Mouse (Mus musculus): ENCODE measurements around the gene Imp3. TPM values are rescaled to one million over a fixed set of nuclear protein-coding genes. Genes with fewer than 3 reads are reported as not detected.

The Imp3 gene
- polyA plus RNA-seq (2014; fragmentation: Illumina TruSeq; extraction: RNeasy Lipid Tissue Mini Kit (QIAGEN cat#74804); ENCODE audit: low read depth, low replicate concordance) = 73.5 TPM

DNA sequence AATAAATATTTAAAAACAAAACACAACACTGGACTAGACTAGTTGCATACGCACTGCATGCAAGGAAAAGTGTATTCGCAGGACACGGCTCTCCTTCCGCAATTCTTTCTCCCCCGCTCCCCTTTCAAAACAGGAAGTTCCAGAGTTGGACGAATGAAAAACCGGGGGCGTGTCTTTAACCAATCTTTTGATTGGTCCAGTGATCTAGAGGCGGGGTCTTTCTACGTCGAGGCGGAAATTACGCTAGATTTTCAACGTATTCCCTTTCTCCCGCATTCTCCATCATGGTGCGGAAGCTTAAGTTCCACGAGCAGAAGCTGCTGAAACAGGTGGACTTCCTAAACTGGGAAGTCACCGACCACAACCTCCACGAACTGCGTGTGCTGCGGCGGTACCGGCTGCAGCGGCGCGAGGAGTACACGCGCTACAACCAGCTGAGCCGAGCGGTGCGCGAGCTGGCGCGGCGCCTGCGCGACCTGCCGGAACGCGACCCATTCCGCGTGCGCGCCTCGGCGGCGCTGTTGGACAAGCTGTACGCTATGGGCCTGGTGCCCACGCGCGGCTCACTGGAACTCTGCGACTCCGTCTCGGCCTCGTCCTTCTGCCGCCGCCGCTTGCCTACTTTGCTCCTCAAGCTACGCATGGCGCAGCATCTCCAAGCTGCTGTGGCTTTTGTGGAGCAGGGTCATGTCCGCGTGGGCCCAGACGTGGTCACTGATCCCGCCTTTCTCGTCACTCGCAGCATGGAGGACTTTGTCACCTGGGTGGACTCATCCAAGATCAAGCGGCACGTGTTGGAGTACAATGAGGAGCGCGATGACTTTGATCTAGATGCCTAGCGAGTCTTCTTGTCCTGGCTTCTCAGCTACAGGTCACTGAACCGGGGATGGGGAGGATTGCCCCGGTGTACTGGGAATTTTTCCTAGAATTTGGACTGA, at the start of gene Imp3:
Gene Imp3 (plus strand): TSS at position 253 of the 938 bp plus-strand sequence.

DNA sequence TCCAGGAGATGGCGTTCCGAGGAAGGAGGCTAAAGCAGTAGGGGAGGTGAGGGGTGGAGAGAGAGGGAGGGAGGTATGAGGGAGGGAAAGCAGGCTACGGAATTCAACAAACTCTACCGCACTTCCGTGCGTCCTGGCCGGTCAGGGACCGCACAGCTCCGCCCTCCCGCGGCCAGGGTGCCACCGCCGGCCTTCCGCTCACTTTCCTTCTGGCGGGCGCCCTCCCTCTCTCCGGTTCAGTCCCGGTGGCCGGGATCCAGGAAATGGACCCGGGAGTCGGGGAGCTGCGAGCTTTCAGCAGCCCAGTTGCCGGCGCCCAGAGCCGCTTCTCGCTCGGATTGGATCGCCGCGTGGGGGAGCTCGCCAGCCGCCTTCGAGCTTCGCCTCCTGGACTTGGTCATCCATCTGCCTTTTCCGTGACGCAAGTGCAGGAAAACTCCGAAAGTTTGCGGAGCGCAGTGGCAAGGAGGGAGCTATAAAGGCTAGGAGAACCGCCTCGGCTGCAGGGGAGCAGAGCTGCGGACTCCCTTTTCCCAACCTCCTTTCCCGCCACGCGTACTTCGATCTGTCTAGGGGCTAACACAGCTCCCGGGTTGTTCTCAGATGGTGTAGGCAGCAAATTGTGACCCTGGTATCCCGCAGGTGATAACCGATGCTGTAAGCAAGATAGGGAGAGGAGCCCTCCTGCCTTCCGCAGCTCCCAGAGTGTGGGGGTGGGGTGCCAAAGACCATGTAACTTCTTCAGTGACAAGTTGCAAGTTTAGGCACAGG, 9.0 kb upstream of the Imp3 start, which contains the start of gene Snx33:
Gene Snx33 (minus strand): TSS at position 331 of the 771 bp plus-strand sequence.

DNA sequence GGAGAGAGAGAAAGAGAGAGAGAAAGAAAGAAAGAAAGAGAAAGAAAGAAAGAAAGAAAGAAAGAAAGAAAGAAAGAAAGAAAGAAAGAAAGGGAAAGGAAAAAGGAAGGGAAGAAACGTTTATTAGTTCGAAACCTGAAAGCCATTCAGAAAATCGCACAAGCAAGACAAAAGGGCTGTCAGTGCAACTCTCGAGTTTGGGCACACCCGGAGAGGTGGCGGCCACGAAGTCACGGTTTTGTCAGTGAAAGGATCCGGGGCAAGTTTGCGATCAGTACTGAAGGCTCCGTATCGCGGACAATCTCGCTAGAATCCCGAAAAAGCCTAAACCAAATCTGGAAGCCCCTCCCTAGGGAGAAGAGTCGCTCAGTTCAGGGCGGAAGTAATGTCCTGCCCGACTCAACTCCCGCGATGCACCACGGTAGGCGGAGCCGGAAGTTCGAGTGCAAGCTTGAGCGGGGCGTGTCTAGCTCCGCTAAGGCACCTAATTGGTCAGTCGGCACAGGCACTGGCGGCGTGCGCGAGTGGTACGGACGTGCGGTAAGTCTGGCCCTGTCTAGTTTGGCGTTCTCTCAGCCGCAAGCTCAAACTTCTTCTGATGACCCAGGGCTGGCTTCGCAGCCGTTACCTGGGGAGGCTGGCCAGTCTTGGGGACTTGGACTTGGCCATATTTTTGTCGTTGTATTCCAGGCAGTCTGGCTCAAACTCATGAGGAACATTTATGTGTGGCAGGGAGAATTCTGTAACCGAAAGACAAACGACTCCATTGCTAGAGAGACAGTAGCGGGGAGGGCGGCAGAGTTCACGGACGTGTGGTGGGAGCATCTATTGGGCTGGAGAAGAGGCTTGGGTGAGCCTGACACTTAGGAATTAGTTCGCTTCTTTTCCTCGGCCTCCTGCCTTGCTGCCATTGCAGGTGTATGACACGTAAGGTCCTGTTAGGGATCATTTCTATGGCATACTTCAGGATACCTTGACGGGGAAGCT, 13.4 kb downstream of the Imp3 start, which contains the start of gene Snupn:
Gene Snupn (plus strand): TSS at position 465 of the 987 bp plus-strand sequence.

Other genes starting within 250 kb of the Imp3 start
- 91.0 TPM for gene Lingo1, start 141.0 kb upstream of the Imp3 start, polyA plus RNA-seq (2014; fragmentation: Illumina TruSeq; extraction: RNeasy Lipid Tissue Mini Kit (QIAGEN cat#74804); ENCODE audit: low read depth, low replicate concordance)
- 3.6 TPM for gene Odf3l1, start 72.8 kb upstream of the Imp3 start, polyA plus RNA-seq (2014; fragmentation: Illumina TruSeq; extraction: RNeasy Lipid Tissue Mini Kit (QIAGEN cat#74804); ENCODE audit: low read depth, low replicate concordance)
- gene Cspg4, start 72.4 kb upstream of the Imp3 start, polyA plus RNA-seq (2014; fragmentation: Illumina TruSeq; extraction: RNeasy Lipid Tissue Mini Kit (QIAGEN cat#74804); ENCODE audit: low read depth, low replicate concordance) = 8.4 TPM
- 13.8 TPM for gene Snx33, start 9.1 kb upstream of the Imp3 start, polyA plus RNA-seq (2014; fragmentation: Illumina TruSeq; extraction: RNeasy Lipid Tissue Mini Kit (QIAGEN cat#74804); ENCODE audit: low read depth, low replicate concordance)
- 13.0 TPM for gene Snupn, start 13.4 kb downstream of the Imp3 start, polyA plus RNA-seq (2014; fragmentation: Illumina TruSeq; extraction: RNeasy Lipid Tissue Mini Kit (QIAGEN cat#74804); ENCODE audit: low read depth, low replicate concordance)
- gene Ptpn9, start 57.4 kb downstream of the Imp3 start, polyA plus RNA-seq (2014; fragmentation: Illumina TruSeq; extraction: RNeasy Lipid Tissue Mini Kit (QIAGEN cat#74804); ENCODE audit: low read depth, low replicate concordance) = 27.0 TPM
- 24.4 TPM for gene Sin3a, start 134.6 kb downstream of the Imp3 start, polyA plus RNA-seq (2014; fragmentation: Illumina TruSeq; extraction: RNeasy Lipid Tissue Mini Kit (QIAGEN cat#74804); ENCODE audit: low read depth, low replicate concordance)
- gene Man2c1, start 193.2 kb downstream of the Imp3 start, polyA plus RNA-seq (2014; fragmentation: Illumina TruSeq; extraction: RNeasy Lipid Tissue Mini Kit (QIAGEN cat#74804); ENCODE audit: low read depth, low replicate concordance) = 90.5 TPM
- 9.1 TPM for gene Neil1, start 210.8 kb downstream of the Imp3 start, polyA plus RNA-seq (2014; fragmentation: Illumina TruSeq; extraction: RNeasy Lipid Tissue Mini Kit (QIAGEN cat#74804); ENCODE audit: low read depth, low replicate concordance)
- 113 TPM for gene Commd4, start 220.9 kb downstream of the Imp3 start, polyA plus RNA-seq (2014; fragmentation: Illumina TruSeq; extraction: RNeasy Lipid Tissue Mini Kit (QIAGEN cat#74804); ENCODE audit: low read depth, low replicate concordance)

Data from adipose tissue, adult 10 weeks (tissue).